In the genomic region with DNA sequence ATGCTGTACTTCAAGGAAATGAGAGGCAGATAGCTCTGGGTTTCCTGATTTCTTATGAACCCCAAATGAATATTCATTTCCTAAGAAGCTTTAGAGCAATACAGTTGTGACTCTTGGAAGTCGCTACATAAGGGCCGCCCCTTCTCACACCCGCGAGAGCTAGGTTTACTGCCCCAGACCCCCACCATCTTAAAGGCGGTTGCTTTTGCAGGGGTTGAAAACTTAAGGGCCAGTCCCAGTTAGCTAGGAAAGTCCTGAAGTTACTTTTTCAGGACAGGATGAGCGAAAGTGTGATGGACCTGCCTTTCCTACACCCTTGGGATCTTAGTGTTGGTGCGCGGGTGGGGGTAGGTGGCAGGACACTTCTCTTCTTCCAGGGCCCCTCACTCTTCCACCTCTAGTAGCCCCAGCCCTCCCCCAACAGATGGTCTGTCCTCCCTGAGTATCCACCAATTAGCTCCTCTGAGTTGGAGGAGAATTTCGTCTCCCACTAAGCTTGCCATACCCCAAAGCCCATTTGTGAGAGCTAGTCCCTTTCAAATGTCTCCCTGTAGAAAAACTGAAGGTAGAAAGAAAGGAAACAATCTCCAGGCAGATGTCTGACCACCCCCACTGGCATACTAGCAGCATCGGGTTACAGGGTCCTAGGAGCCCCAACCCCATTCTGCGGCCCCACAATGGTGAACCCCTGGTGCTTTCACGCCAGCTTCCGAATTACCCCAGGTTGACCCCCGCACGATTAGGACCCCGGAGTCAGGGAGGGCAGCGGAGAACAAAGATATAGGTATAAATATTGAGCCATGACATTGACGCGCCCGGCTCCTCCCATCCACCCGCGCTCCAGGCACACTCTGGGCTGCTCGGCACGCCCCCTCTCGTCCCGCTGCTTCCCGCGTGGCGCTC, we compare ENCODE assay signal across 13 mouse cellular contexts. TPM values are rescaled to one million over a fixed set of nuclear protein-coding genes. Genes with fewer than 3 reads are reported as not detected.
A peak's percentile ranks its signal among the peaks of the same experiment; 100 is the strongest.
DNase-seq lines count a peak whose midpoint lies in the region; ATAC-seq and TF ChIP-seq lines count a peak whose summit lies in the region.
"Not testable (repeated sequence)": the region's sequence is repeated elsewhere in the genome, so short reads cannot be mapped to it uniquely, and the experiment has no call there.
"Had no signal": no experiment of that assay in that cellular context is flagged by ENCODE, and none has a peak within 500 bp of the region (broad histone marks: within the 10 kb centered on the region; RNA-seq: fewer than 3 reads in every experiment).

No protein-coding gene starts in this region.

- peak; percentile 14; the same call in 1 of the 2 replicates for ATAC-seq in lung, postnatal 0 days

- not testable (repeated sequence) for H3K27me3 ChIP-seq in forebrain, embryonic 10.5 days (ENCODE audit: poor library complexity, severe bottlenecking); heart, embryonic 10.5 days (ENCODE audit: insufficient read depth, poor library complexity, severe bottlenecking); lung, postnatal 0 days (replicated peaks; ENCODE audit: insufficient read depth, low read length)

- not testable (repeated sequence) for H3K9ac ChIP-seq in lung, postnatal 0 days (replicated peaks; ENCODE audit: low read depth)

- H3K4me1 ChIP-seq in forebrain, embryonic 10.5 days; heart, embryonic 10.5 days; lung, postnatal 0 days (ENCODE audit: insufficient read depth, low read depth, low read length): not testable (repeated sequence)

- not testable (repeated sequence) for H3K36me3 ChIP-seq in forebrain, embryonic 10.5 days (replicated peaks); heart, embryonic 10.5 days; lung, postnatal 0 days (ENCODE audit: insufficient read depth, low read length)

- not testable (repeated sequence) for TF ChIP-seq CTCF in lung, postnatal 0 days (IDR thresholded peaks at IDR 0.05)

- not testable (repeated sequence) for H3K9me3 ChIP-seq in forebrain, embryonic 10.5 days; heart, embryonic 10.5 days; lung, postnatal 0 days (ENCODE audit: low read length)

- not testable (repeated sequence) for H3K27ac ChIP-seq in forebrain, embryonic 10.5 days; heart, embryonic 10.5 days; lung, postnatal 0 days (ENCODE audit: low read length)

- H3K4me3 ChIP-seq in forebrain, embryonic 10.5 days: peak overlapping the region; percentile 40
- peak overlapping the region; percentile 33; the same call in 1 of the 2 replicates for H3K4me3 ChIP-seq in heart, embryonic 10.5 days
- not testable (repeated sequence) for H3K4me3 ChIP-seq in lung, postnatal 0 days (ENCODE audit: low read depth, low read length)

- DNase-seq in adrenal gland, postnatal 25 days: peak; percentile 4
- DNase-seq in forebrain, embryonic 10.5 days (ENCODE audit: extremely low spot score, low spot score): peak; percentile 12
- DNase-seq in heart, embryonic 10.5 days (ENCODE audit: low spot score): peak; percentile 47
- DNase-seq in kidney, adult 11 months: peak; percentile 13
- DNase-seq in left cerebral cortex, adult 18-20 months (ENCODE audit: low spot score in 2 of 2): peak; percentile 59 to 73
- peak; percentile 3 for DNase-seq in lung, postnatal 0 days (ENCODE audit: low spot score)
- peak; percentile 14 for DNase-seq in ovary, postnatal 36 days (ENCODE audit: low spot score)
- peak; percentile 6 for DNase-seq in urinary bladder, postnatal 14 days (ENCODE audit: low spot score)

- H3K4me2 ChIP-seq in lung, postnatal 0 days (replicated peaks; ENCODE audit: low read depth, low read length): not testable (repeated sequence)

- not testable (repeated sequence) for TF ChIP-seq EP300 in lung, postnatal 0 days (IDR thresholded peaks at IDR 0.05)

- WGBS in forebrain, embryonic 10.5 days: 5% methylated on average over 24 of the region's 29 CpGs
- 3% methylated on average over 27 of the region's 29 CpGs for WGBS in heart, embryonic 10.5 days
- 7% methylated on average over 18 of the region's 29 CpGs for WGBS in lung, postnatal 0 days

RNA-seq across cellular contexts. Expression of a gene that starts 14.5 kb away (rescaled TPM):
- total RNA-seq in adrenal gland, postnatal 25 days (2021): not detected in 2 replicates
- 0.17 TPM in 1 of 2 replicates, not detected in the other for polyA plus RNA-seq in forebrain, embryonic 10.5 days (2016; fragmentation: Nextera tagmentation; extraction: Ambion mirVana)
- not detected in 2 replicates for polyA plus RNA-seq in heart, embryonic 10.5 days (2016; fragmentation: Nextera tagmentation; extraction: Ambion mirVana)
- under 1 TPM; 0.53 to 0.87 TPM for total RNA-seq in left cerebral cortex, adult 18-20 months (2021)
- polyA plus RNA-seq in lung, postnatal 0 days (2015; fragmentation: Nextera tagmentation; extraction: Ambion mirVana): 0.07 and 0.11 TPM in 2 replicates
- total RNA-seq: adrenal gland, postnatal 4 days; CH12.LX; liver, adult 2 months; monocyte, adult 5-6 weeks had no signal
- polyA plus RNA-seq: heart, postnatal 0 days; liver, adult 2 months had no signal

Comparison
In these comparisons a context has a peak if more than half of its experiments do, and no peak if none do; other contexts are left out.
1. DNase-seq: peak in every context shown above with its lines; median percentile 66 in left cerebral cortex, adult 18-20 months; 47 in heart, embryonic 10.5 days; 14 in ovary, postnatal 36 days; 13 in kidney, adult 11 months; 12 in forebrain, embryonic 10.5 days; 6 in urinary bladder, postnatal 14 days; 4 in adrenal gland, postnatal 25 days; 3 in lung, postnatal 0 days.